Mouse (Mus musculus) embryonic stem cell, embryonic (primary cell): Measurements from ENCODE around the gene Tnr.

Source experiments
- CTCF ChIA-PET, 4 experiments: fragments of 300-600 bp in 2 of 4; fragments of 350-600 bp in 2 of 4; sonication (Branson Sonifier 250); formaldehyde crosslinking; loops; one replicate each; lab custom pipeline; 2022; ENCODE audit warnings: inconsistent platforms in 2 of 4; lab: Charles Lee
- POLR2A ChIA-PET, 4 experiments: fragments of 300-600 bp in 2 of 4; fragments of 350-600 bp in 2 of 4; sonication (Branson Sonifier 250); formaldehyde crosslinking; loops; one replicate each; lab custom pipeline; 2022; ENCODE audit warnings: antibody characterized with exemption in 4 of 4, inconsistent platforms in 1 of 4; lab: Charles Lee

The Tnr gene

GRCm38 (mm10) chr1:159523578-159523977, at the start of gene Tnr:
Gene Tnr, plus strand, starts transcription at chr1:159523769.
- CTCF ChIA-PET: interaction anchor here in 3 of 4 experiments (0.6 to 1.3 kb wide), 8 partner anchors 25 to 557 kb away, joined by 3 read pairs; no protein-coding TSS in a partner anchor
- POLR2A ChIA-PET: no interaction called here

DNA sequence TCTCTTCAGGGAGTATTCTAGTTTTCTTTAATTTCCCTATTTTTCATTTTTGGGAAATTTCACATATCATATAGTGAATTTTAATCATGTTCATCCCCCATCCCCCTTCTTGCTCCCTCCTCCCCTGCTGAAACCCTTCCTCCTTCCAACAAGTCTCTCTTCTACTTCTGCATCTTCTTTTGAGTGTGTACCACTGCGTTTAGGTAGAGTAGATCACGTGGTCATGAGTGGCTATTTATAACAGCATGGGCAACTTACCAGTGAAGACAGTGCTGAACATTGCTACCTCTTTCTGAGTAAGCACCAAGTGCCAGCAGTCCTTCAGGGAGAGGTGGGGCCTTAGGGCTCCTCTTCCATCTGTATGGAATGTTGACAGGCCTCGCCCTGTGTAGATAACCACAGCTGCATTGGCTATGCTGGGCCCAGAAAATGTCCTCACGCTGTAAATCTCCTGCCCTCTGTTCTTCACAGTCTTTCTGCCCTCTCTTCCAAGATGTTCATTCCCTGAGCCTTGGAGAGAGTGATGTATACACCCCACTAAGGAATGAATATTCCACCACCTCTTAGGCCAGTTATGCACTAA, 33.6 kb upstream of the Tnr start:
- POLR2A ChIA-PET: no interaction called here
- CTCF ChIA-PET: no interaction called here

- ChIA-PET POLR2A (no interaction called here), CTCF (no interaction called here)
Measured at GRCm38 (mm10) chr1:159492536-159492935, 31.0 kb upstream of the Tnr start.

DNA sequence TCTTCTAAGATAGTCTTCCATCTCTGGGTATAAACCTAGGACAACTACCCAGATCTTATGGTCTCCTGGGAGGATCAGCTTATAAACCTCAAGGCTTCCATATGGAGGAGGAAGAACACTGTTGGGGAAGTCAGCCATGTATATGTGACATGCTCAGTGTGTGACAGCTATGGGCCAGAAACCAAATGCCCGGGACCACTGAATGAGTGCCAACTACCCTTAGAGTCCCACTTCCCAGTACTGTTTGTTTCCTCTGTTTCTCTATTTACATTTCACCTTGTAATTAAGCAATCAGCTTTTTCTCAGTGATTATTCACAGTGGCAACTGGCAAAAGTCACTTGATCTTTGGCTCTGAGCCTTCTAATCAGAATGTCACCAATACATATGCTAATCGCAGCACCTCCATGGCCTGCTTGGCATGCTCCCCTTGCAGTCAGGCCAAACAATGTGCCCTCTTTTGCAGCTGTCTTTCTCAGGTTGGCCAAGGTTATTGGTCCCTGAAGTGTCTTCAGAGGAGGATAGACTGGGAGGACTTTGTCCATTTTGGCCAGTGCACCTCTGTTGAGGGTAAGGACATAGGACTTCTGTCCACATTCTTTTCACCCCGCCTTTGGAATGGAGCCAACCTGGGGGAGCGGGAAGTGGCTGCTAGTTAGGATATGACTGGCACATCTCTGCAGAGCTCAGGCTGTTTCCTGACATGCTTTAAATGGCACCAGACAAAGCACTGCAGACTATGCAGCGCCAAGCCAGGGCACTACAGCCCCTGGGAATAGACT, 29.7 kb upstream of the Tnr start:
- POLR2A ChIA-PET: interaction anchor here in 1 of 4 experiments (0.7 kb wide), 1 partner anchor 64 kb away, joined by 3 read pairs; no protein-coding TSS in a partner anchor
- CTCF ChIA-PET: no interaction called here

GRCm38 (mm10) chr1:159498236-159498635, 25.3 kb upstream of the Tnr start:
- POLR2A ChIA-PET: no interaction called here

GRCm38 (mm10) chr1:159499806-159500460, 23.6 kb upstream of the Tnr start:
- POLR2A ChIA-PET: no interaction called here
- CTCF ChIA-PET: no interaction called here

More at GRCm38 (mm10) chr1:159498236-159498635, 25.3 kb upstream of the Tnr start:
- CTCF ChIA-PET: interaction anchor here in 1 of 4 experiments (0.6 kb wide), 1 partner anchor 26 kb away, joined by 3 read pairs; the partner anchor contains the start of gene Tnr

GRCm38 (mm10) chr1:159501911-159502310, 21.7 kb upstream of the Tnr start:
- ChIA-PET POLR2A (interaction anchor here in 1 of 4 experiments (0.8 kb wide), 1 partner anchor 269 kb away, joined by 3 read pairs; no protein-coding TSS in a partner anchor), CTCF (interaction anchor here in 1 of 4 experiments (0.6 kb wide), 1 partner anchor 16 kb away, joined by 4 read pairs; no protein-coding TSS in a partner anchor)

DNA sequence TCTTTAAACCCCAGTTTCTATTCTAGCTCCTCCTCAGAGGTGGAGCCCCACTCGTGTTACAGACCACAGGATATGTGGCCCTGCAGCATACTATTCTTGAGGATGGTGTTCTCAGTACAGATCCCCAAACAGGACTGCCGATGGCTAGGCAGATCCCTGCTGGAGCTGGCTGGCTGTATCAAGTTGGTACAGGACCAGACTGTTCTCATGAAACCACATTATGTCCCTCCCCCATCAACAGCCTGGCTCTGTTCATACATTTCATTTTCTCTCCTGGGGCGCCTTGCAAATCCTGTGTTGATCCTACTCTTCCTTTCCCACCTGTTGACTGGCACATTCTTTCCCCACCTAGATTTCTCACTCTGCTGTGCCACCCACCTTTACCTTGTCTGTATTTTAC, 12.9 kb upstream of the Tnr start:
- CTCF ChIA-PET: no interaction called here

GRCm38 (mm10) chr1:159517647-159518046, 5.9 kb upstream of the Tnr start:
- ChIA-PET POLR2A (no interaction called here), CTCF (no interaction called here)

More for the DNA sequence above, 12.9 kb upstream of the Tnr start:
- POLR2A ChIA-PET: no interaction called here

- POLR2A ChIA-PET: no interaction called here
- CTCF ChIA-PET: no interaction called here
Measured at GRCm38 (mm10) chr1:159519206-159519605, 4.4 kb upstream of the Tnr start.

GRCm38 (mm10) chr1:159523069-159523468, 500 bp upstream of the Tnr start:
- POLR2A ChIA-PET: no interaction called here

GRCm38 (mm10) chr1:159524051-159524549, 531 bp downstream of the Tnr start:
- ChIA-PET POLR2A (no interaction called here), CTCF (interaction anchor here in 3 of 4 experiments (0.6 to 1.3 kb wide), 6 partner anchors 25 to 557 kb away, joined by 3 read pairs; no protein-coding TSS in a partner anchor)

More at GRCm38 (mm10) chr1:159523069-159523468, 500 bp upstream of the Tnr start:
- CTCF ChIA-PET: interaction anchor here in 3 of 4 experiments (0.5 to 1.3 kb wide), 8 partner anchors 44 to 558 kb away, joined by 3 read pairs; no protein-coding TSS in a partner anchor

GRCm38 (mm10) chr1:159532841-159533569, 9.4 kb downstream of the Tnr start:
- ChIA-PET CTCF (interaction anchor here in 1 of 4 experiments (0.9 kb wide), 1 partner anchor 143 kb away, joined by 3 read pairs; no protein-coding TSS in a partner anchor), POLR2A (no interaction called here)

- CTCF ChIA-PET: interaction anchor here in 1 of 4 experiments (1.0 kb wide), 1 partner anchor 30 kb away, joined by 3 read pairs; no protein-coding TSS in a partner anchor
- POLR2A ChIA-PET: no interaction called here
Measured at GRCm38 (mm10) chr1:159535582-159535981, 12.0 kb downstream of the Tnr start.

GRCm38 (mm10) chr1:159537541-159537940, 14.0 kb downstream of the Tnr start:
- ChIA-PET CTCF (no interaction called here), POLR2A (interaction anchor here in 1 of 4 experiments (0.7 kb wide), 1 partner anchor 26 kb away, joined by 4 read pairs; no protein-coding TSS in a partner anchor)

DNA sequence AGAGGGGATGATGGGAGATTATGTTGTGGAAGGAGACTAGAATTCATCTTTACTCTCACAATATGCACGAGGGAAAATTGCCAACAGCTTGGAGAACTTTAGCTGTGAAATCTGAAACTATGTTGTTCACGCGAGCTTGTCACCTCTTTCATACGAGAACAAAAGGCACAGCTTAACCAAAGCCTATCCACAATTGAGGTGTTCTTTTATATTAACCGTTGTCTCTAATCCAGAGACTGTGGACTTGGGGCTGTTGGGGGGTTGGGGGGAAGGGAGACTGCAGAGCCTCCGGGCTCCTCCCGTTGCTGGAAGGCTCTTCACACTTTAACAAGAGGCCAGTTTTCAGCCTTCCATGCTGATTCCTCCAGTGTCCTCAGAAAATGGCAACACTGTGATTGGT, 14.5 kb downstream of the Tnr start:
- ChIA-PET CTCF (no interaction called here), POLR2A (no interaction called here)

DNA sequence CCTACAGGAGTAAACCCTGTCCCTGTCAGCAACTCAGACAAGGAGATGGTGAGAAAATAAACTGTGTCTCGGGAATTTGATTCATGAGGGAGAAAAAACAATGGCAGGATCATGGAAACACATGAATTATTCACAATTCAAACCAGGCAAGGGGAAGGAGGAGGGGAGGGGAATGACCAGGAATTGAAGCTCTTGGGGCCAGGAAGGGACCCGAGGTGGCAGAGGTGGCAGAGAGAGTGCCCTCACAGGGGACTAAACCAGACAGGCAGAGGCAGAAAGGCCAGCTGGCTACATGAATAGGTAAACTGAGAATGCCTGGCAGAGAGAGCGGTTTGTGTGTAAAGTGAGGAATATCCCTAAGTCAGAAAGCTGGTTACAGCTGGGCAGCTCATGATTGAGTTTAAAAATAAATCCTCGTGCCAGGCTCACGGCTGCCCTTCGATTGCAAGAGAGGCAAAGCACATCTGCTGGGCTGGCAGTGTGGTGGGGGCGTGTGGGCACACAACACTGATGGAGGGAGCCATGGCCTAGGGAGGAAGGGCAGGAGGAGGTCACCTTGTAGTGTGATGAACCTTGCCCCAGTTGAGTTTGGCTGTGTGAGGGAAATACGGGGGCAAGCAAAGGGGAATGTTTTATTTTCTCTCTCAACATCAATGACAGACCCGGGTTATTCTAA, 22.0 kb downstream of the Tnr start:
- POLR2A ChIA-PET: interaction anchor here in 1 of 4 experiments (0.6 kb wide), 1 partner anchor 92 kb away, joined by 3 read pairs; no protein-coding TSS in a partner anchor
- CTCF ChIA-PET: no interaction called here

GRCm38 (mm10) chr1:159551036-159551435, 27.5 kb downstream of the Tnr start:
- CTCF ChIA-PET: interaction anchor here in 1 of 4 experiments (2.9 kb wide), 1 partner anchor 15 kb away, joined by 8 read pairs; no protein-coding TSS in a partner anchor
- POLR2A ChIA-PET: interaction anchor here in 2 of 4 experiments (0.6 kb wide), 2 partner anchors 1209 to 1485 kb away, joined by 3 to 4 read pairs; no protein-coding TSS in a partner anchor
